Mouse (Mus musculus) bone marrow macrophage, adult 2 months (primary cell): ENCODE data around the gene Rapgef5. TPM values are rescaled to one million over a fixed set of nuclear protein-coding genes. Genes with fewer than 3 reads are reported as not detected.

Source experiments
- H3K27ac ChIP-seq: 2 replicates; pipeline ENCODE4 v1.5.1; 2012; ENCODE audit warnings: low read depth, low read length; ENCODE audit not compliant: insufficient read depth
- H3K4me1 ChIP-seq: 2 replicates; pipeline ENCODE4 v1.6.1; 2012; ENCODE audit warnings: low read length; ENCODE audit not compliant: control insufficient read depth, insufficient read depth
- H3K4me3 ChIP-seq: 2 replicates; pipeline ENCODE4 v1.5.1; 2012; ENCODE audit warnings: mild to moderate bottlenecking, low read length, moderate library complexity; ENCODE audit not compliant: insufficient read depth
- CTCF ChIP-seq: IDR thresholded peaks from 2 replicates; pipeline ENCODE4 v1.5.1; 2012; ENCODE audit warnings: low read depth, mild to moderate bottlenecking, low read length, moderate library complexity
- POLR2A ChIP-seq: IDR thresholded peaks from 2 replicates; pipeline ENCODE4 v1.6.1; 2012; ENCODE audit warnings: mild to moderate bottlenecking, low read depth, low read length, borderline replicate concordance
- polyA plus RNA-seq: library from polyadenylated mRNA; stranded (reverse); fragments of >200 nt; gene quantifications from 2 replicates; pipeline ENCODE4 v1.2.4, GENCODE M21; 2012; ENCODE audit not compliant: missing spikeins, insufficient read depth, insufficient read length

Rapgef5 gene
- polyA plus RNA-seq, 1 experiment = 28.7 TPM

- Histone ChIP-seq H3K4me1 (no peaks in the 10 kb centered on the region), H3K27ac (no peak overlapping the region), H3K4me3 (no peak overlapping the region)
- TF ChIP-seq CTCF = no peak
- TF ChIP-seq POLR2A = no peak
Observed at GRCm38 (mm10) chr12:117699950-117700665, 183.8 kb downstream of the Rapgef5 start.

- Histone ChIP-seq H3K4me1 (no peaks in the 10 kb centered on the region), H3K4me3 (no peak overlapping the region), H3K27ac (no peak overlapping the region)
- TF ChIP-seq POLR2A (no peak), CTCF (no peak)
Observed at GRCm38 (mm10) chr12:117700927-117701326, 184.6 kb downstream of the Rapgef5 start.

GRCm38 (mm10) chr12:117702291-117702690, 186.0 kb downstream of the Rapgef5 start:
- H3K4me1 ChIP-seq = no peaks in the 10 kb centered on the region
- no peak for TF ChIP-seq CTCF
- TF ChIP-seq POLR2A = no peak
- H3K4me3 ChIP-seq = no peak overlapping the region
- H3K27ac ChIP-seq = no peak overlapping the region

- H3K27ac ChIP-seq = no peak overlapping the region
- TF ChIP-seq CTCF (no peak), POLR2A (no peak)
- H3K4me1 ChIP-seq = no peaks in the 10 kb centered on the region
- H3K4me3 ChIP-seq = no peak overlapping the region
Observed at GRCm38 (mm10) chr12:117702928-117703327, 186.6 kb downstream of the Rapgef5 start.

- Histone ChIP-seq H3K4me1 (peaks cover 2% of the 10 kb centered on the region), H3K4me3 (no peak overlapping the region), H3K27ac (no peak overlapping the region)
- TF ChIP-seq POLR2A (no peak), CTCF (no peak)
Observed at GRCm38 (mm10) chr12:117703413-117703812, 187.1 kb downstream of the Rapgef5 start.

- Histone ChIP-seq H3K4me1 (peaks cover 4% of the 10 kb centered on the region), H3K4me3 (no peak overlapping the region), H3K27ac (no peak overlapping the region)
- TF ChIP-seq CTCF = no peak
- no peak for TF ChIP-seq POLR2A
Observed at GRCm38 (mm10) chr12:117705308-117705707, 189.0 kb downstream of the Rapgef5 start.

GRCm38 (mm10) chr12:117709280-117709679, 193.0 kb downstream of the Rapgef5 start:
- peaks cover 4% of the 10 kb centered on the region for H3K4me1 ChIP-seq
- no peak for TF ChIP-seq CTCF
- TF ChIP-seq POLR2A = no peak

GRCm38 (mm10) chr12:117712474-117712873, 196.2 kb downstream of the Rapgef5 start:
- no peak overlapping the region for H3K4me3 ChIP-seq
- H3K4me1 ChIP-seq = peaks cover 4% of the 10 kb centered on the region
- H3K27ac ChIP-seq = no peak overlapping the region
- TF ChIP-seq CTCF (no peak), POLR2A (no peak)

More at GRCm38 (mm10) chr12:117709280-117709679, 193.0 kb downstream of the Rapgef5 start:
- Histone ChIP-seq H3K4me3 (no peak overlapping the region), H3K27ac (no peak overlapping the region)

GRCm38 (mm10) chr12:117713616-117714015, 197.3 kb downstream of the Rapgef5 start:
- TF ChIP-seq CTCF (no peak), POLR2A (no peak)
- H3K27ac ChIP-seq = no peak overlapping the region
- H3K4me3 ChIP-seq = no peak overlapping the region
- H3K4me1 ChIP-seq = peaks cover under 1% of the 10 kb centered on the region; the same call in 1 of the 2 replicates
